Mouse (Mus musculus): ENCODE measurements around the gene Lysmd3. TPM values are rescaled to one million over a fixed set of nuclear protein-coding genes. Genes with fewer than 3 reads are reported as not detected.
"Not testable (repeated sequence)": the region's sequence is repeated elsewhere in the genome, so short reads cannot be mapped to it uniquely, and the experiment has no call there.

The Lysmd3 gene
- 28.4 and 29.9 TPM in 2 replicates for polyA plus RNA-seq (2016; fragmentation: Nextera tagmentation; extraction: Ambion mirVana)

DNA sequence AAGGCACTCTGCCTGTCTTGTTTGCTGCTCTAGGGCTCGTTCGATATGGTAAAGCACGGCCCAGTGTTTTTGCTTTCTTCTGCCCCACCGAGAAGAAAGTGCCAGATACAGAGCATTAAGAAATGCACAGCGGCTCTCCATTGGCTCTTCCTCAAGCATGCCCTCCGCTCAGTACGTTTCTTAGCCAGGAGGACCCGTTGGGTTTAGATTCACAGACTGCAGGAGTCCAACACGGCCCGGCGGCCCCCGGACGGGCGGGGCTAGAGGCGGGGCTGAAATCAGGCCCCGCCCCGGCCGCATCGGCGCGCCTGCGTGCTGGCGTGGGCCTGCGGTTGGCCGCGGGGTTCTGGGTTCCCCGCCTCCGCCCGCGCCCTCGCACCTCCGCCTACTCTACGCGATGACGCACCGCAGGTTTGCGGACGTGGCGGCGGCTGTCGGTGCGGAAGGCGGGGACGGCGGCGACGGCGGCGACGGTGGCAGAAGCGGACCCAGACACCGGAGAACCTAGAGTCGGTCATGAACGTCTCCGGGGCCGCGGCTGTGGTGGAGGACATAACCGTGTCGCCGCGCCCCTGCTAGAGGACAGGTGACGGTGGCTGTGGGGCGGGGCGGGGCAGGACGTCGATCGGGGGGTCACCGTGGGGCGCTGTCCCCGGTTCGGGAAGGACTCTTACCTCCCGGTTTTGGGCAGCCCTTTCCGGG is at the start of gene Lysmd3:
Gene Lysmd3, plus strand, starts transcription at position 313 of the 702 bp plus-strand sequence.
- peak; percentile 98 for ATAC-seq (ENCODE audit: low FRiP score)
- H3K9ac ChIP-seq = peak within 1 kb of the TSS; percentile 84
- H3K9me3 ChIP-seq (replicated peaks) = no peaks in the 10 kb centered on the region
- H3K36me3 ChIP-seq = 0 out of 2 replicates have a peak, but pooled peaks cover 3% of the 10 kb centered on the region
- H3K27ac ChIP-seq = peak within 1 kb of the TSS; percentile 88
- no peaks in the 10 kb centered on the region for H3K27me3 ChIP-seq
- H3K4me3 ChIP-seq = peak within 1 kb of the TSS; percentile 76
- under 1% methylated on average over 73 of the region's 73 CpGs for WGBS
- peaks cover 18% of the 10 kb centered on the region for H3K4me1 ChIP-seq
- peak within 1 kb of the TSS; percentile 72 for H3K4me2 ChIP-seq (replicated peaks)

DNA sequence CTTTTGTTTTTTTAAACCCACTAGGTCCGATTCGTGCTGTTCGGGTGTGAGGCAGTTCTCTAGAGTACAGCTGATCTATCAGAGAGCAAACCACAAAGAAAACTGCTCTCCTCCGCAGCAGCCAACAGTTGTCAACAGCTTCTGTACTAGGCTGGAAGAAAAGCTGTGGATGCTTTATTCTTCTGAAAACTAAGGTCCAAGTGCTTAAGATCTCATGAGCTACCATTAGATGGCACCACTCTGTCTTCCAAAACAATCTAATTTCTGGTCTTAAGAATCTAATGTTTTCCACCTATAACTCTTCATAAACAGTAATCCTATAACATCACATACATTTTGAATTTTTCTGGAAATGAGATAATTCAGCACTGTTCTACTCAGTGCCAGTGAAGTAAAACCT is 47.1 kb upstream of the Lysmd3 start:
- no peak for ATAC-seq (ENCODE audit: low FRiP score)
- H3K4me3 ChIP-seq = no peak overlapping the region
- H3K4me2 ChIP-seq (replicated peaks) = no peak overlapping the region
- H3K9ac ChIP-seq = no peak overlapping the region
- peaks cover 14% of the 10 kb centered on the region; the same call in 1 of the 2 replicates for H3K9me3 ChIP-seq (replicated peaks)
- no peak overlapping the region for H3K27ac ChIP-seq
- H3K4me1 ChIP-seq = no peaks in the 10 kb centered on the region
- H3K36me3 ChIP-seq = peaks cover 16% of the 10 kb centered on the region
- H3K27me3 ChIP-seq = no peaks in the 10 kb centered on the region
- 88% methylated on average over 4 of the region's 4 CpGs for WGBS

DNA sequence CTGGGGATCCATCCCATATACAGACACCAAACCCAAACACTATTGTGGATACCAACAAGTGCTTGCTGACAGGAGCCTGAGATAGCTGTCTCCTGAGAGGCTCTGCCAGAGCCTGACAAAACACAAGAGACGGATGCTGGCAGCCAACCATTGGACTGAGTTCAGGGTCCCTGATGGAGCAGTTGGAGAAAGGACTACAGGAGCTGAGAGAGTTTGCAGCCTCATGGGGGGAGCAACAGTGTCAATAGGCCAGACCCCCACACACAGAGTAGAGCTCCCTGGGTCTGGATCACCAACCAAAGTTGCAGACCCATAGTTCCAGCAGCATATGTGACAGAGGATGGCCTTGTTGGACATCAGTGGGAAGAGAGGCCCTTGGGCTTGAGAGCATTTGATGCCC is 29.6 kb upstream of the Lysmd3 start:
- ATAC-seq (ENCODE audit: low FRiP score); H3K27me3 ChIP-seq; H3K9ac ChIP-seq; H3K27ac ChIP-seq; H3K36me3 ChIP-seq; H3K4me2 ChIP-seq (replicated peaks); H3K9me3 ChIP-seq (replicated peaks); H3K4me3 ChIP-seq: not testable (repeated sequence)
- H3K4me1 ChIP-seq = peaks cover 23% of the 10 kb centered on the region
- WGBS = 63% methylated on average over 1 of the region's 1 CpGs

DNA sequence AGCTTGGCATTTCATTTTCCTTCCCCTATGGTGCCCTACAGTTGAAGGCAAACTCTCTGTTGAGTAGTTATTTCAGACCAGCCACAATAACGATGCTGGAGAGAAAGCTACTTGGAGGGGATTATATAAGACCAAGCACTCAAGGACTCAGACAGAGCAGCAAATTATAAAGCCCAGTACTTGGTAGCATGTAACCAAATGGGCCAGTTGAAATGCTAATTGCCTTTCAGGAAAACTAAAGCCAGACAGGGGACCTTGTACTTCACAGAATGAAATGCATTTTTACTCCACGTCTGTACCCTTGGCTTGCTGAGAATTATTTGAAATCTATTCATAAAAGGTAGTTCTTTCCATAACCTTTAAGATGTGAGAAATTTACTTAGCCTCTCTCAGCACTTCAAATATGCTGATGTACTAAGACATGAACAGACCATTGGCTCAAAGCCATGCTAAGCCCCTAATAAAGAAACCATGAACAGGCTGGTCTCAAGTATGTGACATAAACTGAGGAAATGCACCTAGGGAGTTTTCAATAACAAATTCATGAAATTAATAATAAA is 28.8 kb upstream of the Lysmd3 start:
- no peak for ATAC-seq (ENCODE audit: low FRiP score)
- Histone ChIP-seq H3K9me3 (replicated peaks) (no peaks in the 10 kb centered on the region), H3K4me2 (replicated peaks) (peak overlapping the region; percentile 13; the same call in 1 of the 2 replicates), H3K9ac (no peak overlapping the region), H3K27me3 (no peaks in the 10 kb centered on the region), H3K4me1 (peaks cover 28% of the 10 kb centered on the region), H3K4me3 (no peak overlapping the region), H3K27ac (peak overlapping the region; percentile 40), H3K36me3 (no peaks in the 10 kb centered on the region)
- 25% methylated on average over 2 of the region's 2 CpGs for WGBS

DNA sequence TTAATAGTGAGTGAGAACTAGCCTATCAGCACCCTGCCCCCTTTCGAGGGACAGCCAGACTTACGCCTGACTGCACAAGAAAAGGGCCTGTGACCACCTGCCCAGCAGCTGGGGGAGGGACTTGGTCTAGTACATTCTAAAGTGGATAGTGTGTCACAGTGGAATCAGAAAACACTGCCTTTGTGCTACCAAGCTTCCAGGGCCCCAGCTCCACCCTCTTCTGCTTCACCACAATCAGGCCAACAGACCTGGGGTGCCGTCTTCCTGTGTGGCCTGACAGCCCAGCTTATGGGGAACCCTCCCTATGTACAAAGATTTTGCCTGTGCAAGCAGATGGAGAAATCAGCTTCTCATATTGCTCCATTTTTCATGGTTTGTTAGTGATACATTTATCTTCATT is 28.1 kb upstream of the Lysmd3 start:
- Histone ChIP-seq H3K27ac (peak overlapping the region; percentile 23; the same call in 1 of the 2 replicates), H3K27me3 (no peaks in the 10 kb centered on the region), H3K9me3 (replicated peaks) (no peaks in the 10 kb centered on the region), H3K4me1 (peaks cover 28% of the 10 kb centered on the region), H3K4me2 (replicated peaks) (peak overlapping the region; percentile 42), H3K9ac (no peak overlapping the region), H3K36me3 (no peaks in the 10 kb centered on the region), H3K4me3 (no peak overlapping the region)
- WGBS = 33% methylated on average over 3 of the region's 3 CpGs
- peak; percentile 62 for ATAC-seq (ENCODE audit: low FRiP score)

DNA sequence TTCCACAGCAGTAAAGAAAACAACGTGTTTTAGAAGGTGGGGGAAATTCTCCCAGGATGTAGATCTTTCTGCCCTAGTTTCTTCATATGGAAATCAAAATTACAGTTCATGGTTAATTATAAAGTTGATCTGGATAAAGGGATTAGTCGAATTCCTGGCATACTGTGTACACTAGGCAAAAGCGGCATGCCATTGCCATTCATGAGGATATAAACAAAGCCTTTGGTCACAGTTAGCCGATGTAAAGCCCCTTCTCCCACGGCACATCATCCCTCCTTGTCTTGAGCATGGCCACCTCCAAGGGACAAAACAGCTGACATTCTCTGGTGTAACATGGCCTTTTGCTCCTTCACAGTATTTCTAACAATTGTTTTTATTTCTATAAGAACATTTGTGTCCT is 26.9 kb upstream of the Lysmd3 start:
- no peak for ATAC-seq (ENCODE audit: low FRiP score)
- peak overlapping the region; percentile 52; the same call in 1 of the 2 replicates for H3K27ac ChIP-seq
- no peaks in the 10 kb centered on the region for H3K9me3 ChIP-seq (replicated peaks)
- no peaks in the 10 kb centered on the region for H3K27me3 ChIP-seq
- peak overlapping the region; percentile 1; the same call in 1 of the 2 replicates for H3K4me3 ChIP-seq
- H3K4me2 ChIP-seq (replicated peaks) = peak overlapping the region; percentile 42
- H3K4me1 ChIP-seq = peaks cover 31% of the 10 kb centered on the region
- H3K36me3 ChIP-seq = no peaks in the 10 kb centered on the region
- WGBS = 32% methylated on average over 5 of the region's 5 CpGs
- H3K9ac ChIP-seq = no peak overlapping the region

DNA sequence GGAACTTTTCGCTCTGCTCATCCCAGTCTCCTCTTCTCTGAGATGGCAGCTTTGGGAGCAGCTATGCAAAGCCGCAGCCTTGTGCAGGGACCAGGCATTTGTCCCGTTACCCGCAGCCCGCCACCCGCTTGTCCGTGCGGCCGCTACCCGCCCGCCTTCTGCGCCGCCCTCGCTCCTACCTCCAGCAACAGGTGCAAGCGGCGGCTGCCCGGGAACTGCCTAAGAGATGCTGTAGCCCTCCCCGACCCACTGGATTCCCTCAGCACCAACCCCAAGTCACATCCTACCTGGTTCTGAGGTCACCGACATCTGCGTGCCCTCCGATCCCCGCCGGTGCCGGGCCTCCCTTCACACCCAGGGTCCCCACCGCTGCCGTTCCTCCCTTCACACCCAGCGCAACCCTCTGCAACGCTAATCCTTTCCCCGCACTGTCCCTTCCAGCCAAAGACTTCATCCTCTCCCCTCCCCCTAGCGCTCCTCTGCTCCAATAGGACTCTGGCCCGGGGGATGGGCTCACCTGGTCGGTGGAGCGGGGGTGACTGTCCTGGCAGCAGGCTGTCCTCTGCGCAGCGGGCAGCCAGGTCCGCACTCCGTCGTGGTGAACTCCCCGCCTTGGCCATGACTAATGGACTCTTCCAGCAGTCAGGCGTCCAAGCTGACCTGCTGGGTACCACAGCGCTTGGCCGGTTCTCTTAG is 24.6 kb upstream of the Lysmd3 start, which contains the start of gene Adgrv1:
Gene Adgrv1, minus strand, starts transcription at position 435 of the 696 bp plus-strand sequence.
- peak within 1 kb of the TSS; percentile 55 for H3K27ac ChIP-seq
- H3K27me3 ChIP-seq = no peaks in the 10 kb centered on the region
- peak within 1 kb of the TSS; percentile 66 for H3K4me3 ChIP-seq
- peak within 1 kb of the TSS; percentile 73 for H3K9ac ChIP-seq
- WGBS = under 1% methylated on average over 42 of the region's 42 CpGs
- H3K9me3 ChIP-seq (replicated peaks) = no peaks in the 10 kb centered on the region
- peak; percentile 97 for ATAC-seq (ENCODE audit: low FRiP score)
- peaks cover 27% of the 10 kb centered on the region for H3K4me1 ChIP-seq
- peak within 1 kb of the TSS; percentile 86 for H3K4me2 ChIP-seq (replicated peaks)
- no peaks in the 10 kb centered on the region for H3K36me3 ChIP-seq

DNA sequence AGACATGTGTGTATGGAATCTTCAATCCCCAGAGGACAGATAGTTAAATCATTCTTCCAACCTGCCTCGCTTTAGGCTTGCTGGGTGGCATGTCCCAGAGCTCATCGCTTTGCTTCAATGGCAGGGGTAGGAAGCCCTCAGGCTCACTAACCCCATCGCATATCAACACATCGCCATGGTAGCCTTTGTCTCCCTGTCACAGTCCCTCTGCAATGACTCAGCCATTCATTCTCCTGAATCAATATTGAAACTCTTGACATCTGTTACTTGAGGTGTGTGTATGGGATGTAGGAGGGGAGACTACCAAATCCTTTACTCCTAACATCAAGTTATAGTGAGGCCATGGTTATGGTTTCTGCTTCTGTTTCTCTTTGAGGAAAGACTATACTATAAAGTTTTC is 17.8 kb upstream of the Lysmd3 start:
- peak; percentile 79 for ATAC-seq (ENCODE audit: low FRiP score)
- H3K9ac ChIP-seq = no peak overlapping the region
- H3K9me3 ChIP-seq (replicated peaks) = no peaks in the 10 kb centered on the region
- H3K4me2 ChIP-seq (replicated peaks) = no peak overlapping the region
- H3K4me3 ChIP-seq = no peak overlapping the region
- no peaks in the 10 kb centered on the region for H3K27me3 ChIP-seq
- WGBS = 19% methylated on average over 4 of the region's 4 CpGs
- H3K4me1 ChIP-seq = peaks cover 17% of the 10 kb centered on the region
- no peak overlapping the region for H3K27ac ChIP-seq
- no peaks in the 10 kb centered on the region for H3K36me3 ChIP-seq

DNA sequence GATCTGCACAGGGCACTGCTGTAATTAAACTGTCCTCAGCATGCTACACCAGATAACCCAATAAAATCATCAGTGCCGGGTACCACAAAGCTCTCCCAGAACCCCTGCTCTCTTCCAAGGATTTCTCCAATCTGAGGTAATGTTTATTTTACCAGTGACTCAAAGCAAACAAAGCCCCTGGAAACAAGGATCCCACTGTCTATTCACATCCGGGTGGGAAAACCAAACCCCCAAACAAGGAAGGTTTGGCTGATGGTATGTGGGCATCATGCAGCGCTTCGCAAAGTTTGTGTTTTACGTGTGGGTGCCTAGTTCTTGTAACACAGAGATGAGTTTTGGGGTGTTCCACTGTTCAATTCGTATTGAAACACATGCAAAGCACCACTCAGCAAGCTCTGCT is 16.6 kb upstream of the Lysmd3 start:
- Histone ChIP-seq H3K4me3 (no peak overlapping the region), H3K9ac (no peak overlapping the region), H3K27ac (peak overlapping the region; percentile 30), H3K4me2 (replicated peaks) (no peak overlapping the region), H3K9me3 (replicated peaks) (no peaks in the 10 kb centered on the region), H3K27me3 (no peaks in the 10 kb centered on the region), H3K4me1 (peaks cover 14% of the 10 kb centered on the region), H3K36me3 (no peaks in the 10 kb centered on the region)
- 20% methylated on average over 6 of the region's 6 CpGs for WGBS
- ATAC-seq (ENCODE audit: low FRiP score) = no peak

DNA sequence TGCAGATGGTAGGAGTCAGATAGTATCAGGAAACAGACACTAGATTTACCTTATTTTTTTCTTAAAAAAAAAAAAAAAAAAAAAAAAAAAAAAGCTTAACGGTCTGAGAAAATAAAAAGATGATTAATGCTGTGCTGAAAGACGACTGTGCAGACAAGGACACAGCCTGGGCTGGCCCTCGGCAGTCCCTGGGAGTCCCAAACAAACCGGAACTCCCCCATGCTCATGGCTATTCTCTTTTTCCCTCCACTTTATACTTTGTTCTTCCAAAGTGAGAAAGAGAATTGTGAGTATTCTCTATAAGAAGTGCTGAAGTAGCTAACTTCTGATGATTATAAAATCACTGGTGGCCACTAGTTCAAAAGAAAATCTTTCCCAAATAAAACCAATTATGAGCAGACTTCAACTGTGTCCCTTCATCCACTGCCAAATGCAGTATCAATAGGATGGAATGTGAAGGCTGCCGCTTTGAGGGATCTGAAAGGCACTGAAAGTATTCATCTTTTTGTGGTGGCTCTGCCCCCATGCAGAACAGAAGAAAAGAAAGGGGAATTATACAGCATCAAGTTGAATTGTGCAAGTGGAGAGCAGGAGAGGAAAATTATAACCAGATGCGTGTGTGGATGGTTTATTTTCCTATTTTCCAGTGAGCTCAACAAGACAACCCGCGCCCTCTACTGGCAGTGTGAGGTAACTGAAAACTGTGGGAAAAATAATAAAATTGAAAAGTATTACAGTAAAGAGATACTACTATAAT is 16.0 kb upstream of the Lysmd3 start:
- Histone ChIP-seq H3K4me1 (peaks cover 14% of the 10 kb centered on the region), H3K4me2 (replicated peaks) (peak overlapping the region; percentile 50), H3K36me3 (no peaks in the 10 kb centered on the region), H3K4me3 (no peak overlapping the region), H3K9me3 (replicated peaks) (no peaks in the 10 kb centered on the region), H3K27ac (peak overlapping the region; percentile 30; the same call in 1 of the 2 replicates), H3K9ac (no peak overlapping the region), H3K27me3 (no peaks in the 10 kb centered on the region)
- WGBS = 5% methylated on average over 8 of the region's 8 CpGs
- ATAC-seq (ENCODE audit: low FRiP score) = peak; percentile 43; the same call in 1 of the 2 replicates

DNA sequence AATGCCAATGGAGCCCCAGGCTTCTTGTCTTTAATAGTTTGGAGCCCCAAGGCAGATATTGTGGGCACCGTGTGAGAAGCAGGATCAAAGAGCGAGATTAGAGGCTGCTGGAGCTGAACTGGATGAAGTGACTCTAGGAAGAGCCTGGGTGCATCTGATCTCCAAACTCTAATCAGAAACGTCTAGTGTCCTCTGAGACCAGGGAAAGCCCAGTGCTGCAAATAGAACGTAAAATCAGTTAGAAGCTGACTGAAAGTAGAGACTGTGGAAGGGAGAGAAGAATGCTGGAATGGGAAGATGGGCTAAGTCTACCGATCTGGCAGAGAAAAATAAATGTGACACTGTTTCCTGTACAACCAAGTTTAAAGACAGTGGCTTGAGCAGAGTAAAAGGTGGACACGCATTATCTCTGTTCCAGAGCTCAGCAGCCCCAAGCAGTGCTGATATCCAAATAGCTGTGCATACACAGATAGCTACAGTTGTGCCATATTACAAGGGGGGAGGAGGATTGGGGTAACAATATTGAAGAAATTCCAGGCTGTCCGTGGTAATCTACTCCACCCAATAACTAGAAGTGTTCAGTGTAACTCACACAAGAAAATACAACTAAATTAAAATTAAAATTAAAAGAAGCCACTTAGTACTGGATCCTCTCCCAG is 14.8 kb upstream of the Lysmd3 start:
- 0 out of 2 replicates have a peak overlapping the region, but pooled peaks have one; percentile 17 for H3K27ac ChIP-seq
- H3K9me3 ChIP-seq (replicated peaks) = no peaks in the 10 kb centered on the region
- H3K27me3 ChIP-seq = no peaks in the 10 kb centered on the region
- WGBS = 67% methylated on average over 7 of the region's 7 CpGs
- no peak for ATAC-seq (ENCODE audit: low FRiP score)
- peak overlapping the region; percentile 15; the same call in 1 of the 2 replicates for H3K9ac ChIP-seq
- peaks cover 14% of the 10 kb centered on the region for H3K4me1 ChIP-seq
- no peaks in the 10 kb centered on the region for H3K36me3 ChIP-seq
- no peak overlapping the region for H3K4me2 ChIP-seq (replicated peaks)
- no peak overlapping the region for H3K4me3 ChIP-seq

Measured in hindbrain, embryonic 12.5 days (tissue).